Mouse (Mus musculus) embryonic facial prominence, embryonic 11.5 days (tissue): ENCODE measurements around the gene Cenpu. TPM values are rescaled to one million over a fixed set of nuclear protein-coding genes. Genes with fewer than 3 reads are reported as not detected.

Experiments
- ATAC-seq: fragments of 200-750 bp; cut with Nextera tagmentation; replicated peaks from 2 replicates; pipeline ENCODE4 v1.8.0; 2017; ENCODE audit warnings: low read depth; ENCODE audit not compliant: insufficient number of reproducible peaks, low FRiP score, low TSS enrichment
- DNase-seq: peaks from one replicate; pipeline ENCODE4 v3.0.0-alpha.2; 2015; ENCODE audit warnings: low spot score
- H3K27ac ChIP-seq: fragments of 300-500 bp; sonication (generic); replicated peaks from 2 replicates; pipeline ENCODE4 v1.5.1; 2014; ENCODE audit warnings: mild to moderate bottlenecking, low read depth, low read length, control low read depth
- H3K27me3 ChIP-seq: fragments of 300-500 bp; sonication (generic); 2 replicates; pipeline ENCODE4 v1.6.1; 2014; ENCODE audit warnings: mild to moderate bottlenecking, low read length, moderate library complexity, mixed read lengths; ENCODE audit not compliant: control insufficient read depth, insufficient read depth
- H3K36me3 ChIP-seq: fragments of 300-500 bp; sonication (generic); replicated peaks from 2 replicates; pipeline ENCODE4 v1.6.1; 2014; ENCODE audit warnings: low read depth, mild to moderate bottlenecking, low read length, moderate library complexity, mixed read lengths; ENCODE audit not compliant: control insufficient read depth, insufficient read depth
- H3K4me1 ChIP-seq: fragments of 300-500 bp; sonication (generic); 2 replicates; pipeline ENCODE4 v1.6.1; 2014; ENCODE audit warnings: low read length, mixed read lengths; ENCODE audit not compliant: control insufficient read depth, insufficient read depth
- H3K4me2 ChIP-seq: fragments of 300-500 bp; sonication (generic); 2 replicates; pipeline ENCODE4 v1.6.1; 2014; ENCODE audit warnings: low read depth, mild to moderate bottlenecking, control low read depth, low read length, moderate library complexity
- H3K4me3 ChIP-seq: fragments of 300-500 bp; sonication (generic); 2 replicates; pipeline ENCODE4 v1.5.1; 2014; ENCODE audit warnings: low read depth, low read length, control low read depth
- H3K9ac ChIP-seq: fragments of 300-500 bp; sonication (generic); replicated peaks from 2 replicates; pipeline ENCODE4 v1.6.1; 2014; ENCODE audit warnings: mild to moderate bottlenecking, control low read depth, low read length
- H3K9me3 ChIP-seq: fragments of 300-500 bp; sonication (generic); replicated peaks from 2 replicates; pipeline ENCODE4 v1.6.1; 2016; ENCODE audit warnings: mild to moderate bottlenecking, low read length, inconsistent platforms, mixed read lengths; ENCODE audit not compliant: control insufficient read depth
- WGBS: fragments of 180-500 bp; shearing (Covaris S2); extraction: QIAGEN DNeasy Blood & Tissue Kit; methylation state at CpG from one replicate; pipeline ENCODE4 v1.1.7; 2014; 5-methylcytosine and 5-hydroxymethylcytosine counted together
- polyA plus RNA-seq: library from polyadenylated mRNA; unstranded; fragments of >200 nt; fragmentation: Nextera tagmentation; extraction: Ambion mirVana; gene quantifications from 2 replicates; pipeline ENCODE4 v1.2.1, GENCODE M21; 2014

Gene Cenpu
- polyA plus RNA-seq, 1 experiment from 2014 or later = 36.0 TPM

- Histone ChIP-seq H3K4me3 (no peak overlapping the region), H3K36me3 (no peaks in the 10 kb centered on the region), H3K27ac (no peak overlapping the region), H3K9me3 (no peaks in the 10 kb centered on the region), H3K9ac (no peak overlapping the region), H3K27me3 (no peaks in the 10 kb centered on the region), H3K4me1 (no peaks in the 10 kb centered on the region), H3K4me2 (no peak overlapping the region)
- no peak for DNase-seq
- 69% methylated on average over 2 of the region's 2 CpGs for WGBS
- ATAC-seq = no peak
Observed at GRCm38 (mm10) chr8:46593772-46594171, 41.9 kb downstream of the Cenpu start.

DNA sequence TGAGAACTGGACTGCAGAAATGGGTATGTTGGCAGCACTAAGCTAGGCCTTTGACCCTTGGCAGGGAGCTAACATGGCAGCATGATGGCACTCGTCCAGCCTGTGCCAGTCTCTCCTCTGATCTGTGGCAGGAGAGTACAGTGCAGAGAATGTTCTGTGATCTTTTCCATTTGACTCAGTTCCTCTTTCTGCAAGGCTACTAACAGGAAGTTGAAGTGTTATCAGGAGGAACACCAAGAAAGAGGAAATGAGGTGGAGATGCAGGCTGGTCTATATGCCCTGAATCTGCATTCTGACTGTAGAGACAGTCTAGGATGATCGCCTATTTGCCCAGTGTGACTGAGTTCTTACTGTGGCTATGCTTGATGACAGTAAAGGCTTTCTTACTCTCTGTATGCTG lies 43.8 kb downstream of the Cenpu start:
- no peak for ATAC-seq
- Histone ChIP-seq H3K9ac (no peak overlapping the region), H3K27ac (no peak overlapping the region)

GRCm38 (mm10) chr8:46596530-46596929 lies 44.7 kb downstream of the Cenpu start:
- Histone ChIP-seq H3K4me3 (no peak overlapping the region), H3K27ac (no peak overlapping the region), H3K4me1 (no peaks in the 10 kb centered on the region), H3K27me3 (no peaks in the 10 kb centered on the region), H3K9ac (no peak overlapping the region), H3K9me3 (no peaks in the 10 kb centered on the region), H3K36me3 (no peaks in the 10 kb centered on the region), H3K4me2 (no peak overlapping the region)
- no peak for ATAC-seq
- WGBS = 98% methylated on average over 2 of the region's 2 CpGs
- no peak for DNase-seq

More for the DNA sequence above, 43.8 kb downstream of the Cenpu start:
- no peak for DNase-seq
- Histone ChIP-seq H3K4me2 (no peak overlapping the region), H3K9me3 (no peaks in the 10 kb centered on the region), H3K4me3 (no peak overlapping the region), H3K4me1 (no peaks in the 10 kb centered on the region), H3K27me3 (no peaks in the 10 kb centered on the region), H3K36me3 (no peaks in the 10 kb centered on the region)
- WGBS = 93% methylated on average over 2 of the region's 2 CpGs

DNA sequence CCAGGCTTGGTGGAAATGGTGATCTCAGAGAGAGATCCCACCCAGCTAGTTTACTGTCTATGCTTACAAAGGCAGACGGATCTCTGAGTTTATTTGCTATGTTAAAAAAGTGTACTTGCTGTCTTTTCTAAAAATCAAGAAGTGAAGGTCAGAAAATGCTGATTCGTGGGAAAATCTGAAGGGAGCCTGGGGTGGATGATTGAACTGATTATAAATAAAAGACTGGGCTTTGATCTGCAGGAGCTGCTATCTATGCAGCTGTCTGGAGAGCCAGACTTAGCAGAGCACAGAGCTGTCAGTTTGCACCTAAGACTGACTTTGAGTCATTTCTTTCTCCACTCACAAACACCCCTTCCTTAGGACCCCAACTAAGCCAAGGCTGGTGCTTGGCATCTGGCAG lies 45.6 kb downstream of the Cenpu start:
- DNase-seq = no peak
- ATAC-seq = no peak
- Histone ChIP-seq H3K9ac (no peak overlapping the region), H3K9me3 (no peaks in the 10 kb centered on the region), H3K4me2 (no peak overlapping the region), H3K36me3 (no peaks in the 10 kb centered on the region), H3K27me3 (no peaks in the 10 kb centered on the region), H3K4me1 (no peaks in the 10 kb centered on the region), H3K27ac (no peak overlapping the region), H3K4me3 (no peak overlapping the region)
- 82% methylated on average over 2 of the region's 2 CpGs for WGBS

DNA sequence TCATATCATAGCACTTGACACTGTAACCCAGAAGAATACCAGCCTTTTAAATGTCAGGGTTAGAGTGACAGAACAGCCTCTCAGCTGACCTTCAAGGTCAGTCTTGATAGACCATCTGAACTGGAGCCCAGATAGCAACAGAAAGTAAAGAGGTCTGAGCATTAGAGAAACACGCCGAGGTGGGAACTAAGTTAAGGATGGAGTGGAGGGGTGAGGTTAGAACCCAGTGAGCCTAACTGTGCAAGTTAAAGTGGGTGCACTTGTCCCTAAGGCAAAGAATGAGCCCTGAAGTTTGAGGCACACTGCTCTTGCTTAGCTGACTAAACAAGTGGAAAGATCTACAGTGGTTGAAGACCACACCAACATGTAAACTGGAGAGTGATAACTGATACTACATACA lies 46.3 kb downstream of the Cenpu start:
- no peak overlapping the region for H3K27ac ChIP-seq
- H3K4me3 ChIP-seq = no peak overlapping the region
- ATAC-seq (no peak), DNase-seq (no peak)
- WGBS = 87% methylated on average over 2 of the region's 2 CpGs
- no peak overlapping the region for H3K4me2 ChIP-seq
- H3K4me1 ChIP-seq = no peaks in the 10 kb centered on the region
- no peak overlapping the region for H3K9ac ChIP-seq
- H3K9me3 ChIP-seq = no peaks in the 10 kb centered on the region
- H3K36me3 ChIP-seq = no peaks in the 10 kb centered on the region
- H3K27me3 ChIP-seq = no peaks in the 10 kb centered on the region

DNA sequence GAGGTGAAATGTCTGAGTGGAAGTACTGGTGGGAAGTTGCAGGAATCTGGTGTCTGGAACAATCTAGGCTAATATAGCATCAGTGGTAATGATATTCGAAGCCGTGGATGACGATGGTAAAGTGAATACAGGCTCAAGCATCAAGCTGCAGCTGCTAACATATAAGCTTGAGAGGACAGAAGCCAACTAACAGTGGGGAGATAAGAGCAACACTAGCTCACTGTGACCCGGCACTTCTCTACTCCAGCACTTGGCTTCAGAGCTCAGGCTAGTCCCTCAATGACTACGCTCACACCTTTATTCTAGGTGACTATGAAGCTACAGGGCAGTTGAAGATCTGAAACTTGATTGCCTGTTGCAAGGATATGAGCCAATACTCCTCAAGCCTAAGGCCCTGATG lies 46.9 kb downstream of the Cenpu start:
- Histone ChIP-seq H3K9me3 (no peaks in the 10 kb centered on the region), H3K36me3 (no peaks in the 10 kb centered on the region), H3K4me3 (no peak overlapping the region), H3K27ac (no peak overlapping the region), H3K4me2 (no peak overlapping the region), H3K9ac (no peak overlapping the region), H3K27me3 (no peaks in the 10 kb centered on the region), H3K4me1 (no peaks in the 10 kb centered on the region)
- WGBS = 96% methylated on average over 5 of the region's 5 CpGs
- DNase-seq = no peak
- ATAC-seq = no peak

GRCm38 (mm10) chr8:46599314-46599904 lies 47.6 kb downstream of the Cenpu start:
- ATAC-seq (no peak), DNase-seq (no peak)
- 94% methylated on average over 7 of the region's 7 CpGs for WGBS
- Histone ChIP-seq H3K36me3 (no peaks in the 10 kb centered on the region), H3K9me3 (no peaks in the 10 kb centered on the region), H3K4me1 (no peaks in the 10 kb centered on the region), H3K4me2 (no peak overlapping the region), H3K9ac (no peak overlapping the region), H3K27me3 (no peaks in the 10 kb centered on the region), H3K27ac (no peak overlapping the region), H3K4me3 (no peak overlapping the region)

- H3K27me3 ChIP-seq = no peaks in the 10 kb centered on the region
- DNase-seq = no peak
Observed at GRCm38 (mm10) chr8:46600959-46601707, 49.3 kb downstream of the Cenpu start.

More at GRCm38 (mm10) chr8:46600959-46601707, 49.3 kb downstream of the Cenpu start:
- ATAC-seq = no peak
- H3K27ac ChIP-seq = no peak overlapping the region
- no peaks in the 10 kb centered on the region for H3K9me3 ChIP-seq
- no peak overlapping the region for H3K4me2 ChIP-seq
- no peaks in the 10 kb centered on the region for H3K4me1 ChIP-seq
- H3K4me3 ChIP-seq = no peak overlapping the region
- H3K9ac ChIP-seq = no peak overlapping the region
- 57% methylated on average over 10 of the region's 10 CpGs for WGBS
- H3K36me3 ChIP-seq = no peaks in the 10 kb centered on the region
